Mouse (Mus musculus): Measurements from ENCODE around the gene Lmo4. TPM values are rescaled to one million over a fixed set of nuclear protein-coding genes. Genes with fewer than 3 reads are reported as not detected.

Gene Lmo4
- 114 and 123 TPM in 2 replicates for polyA plus RNA-seq (2014; fragmentation: Nextera tagmentation; extraction: Ambion mirVana)

GRCm38 (mm10) chr3:144204413-144205311, at the start of gene Lmo4:
Gene Lmo4 (minus strand): TSS chr3:144205220.
- Histone ChIP-seq H3K4me2 (ENCODE audit: low read length) (peak within 1 kb of the TSS; percentile 94), H3K9me3 (replicated peaks; ENCODE audit: control insufficient read depth, low read length) (no peaks in the 10 kb centered on the region), H3K27ac (ENCODE audit: low read depth, low read length) (peak within 1 kb of the TSS; percentile 98), H3K36me3 (ENCODE audit: control insufficient read depth, insufficient read depth, low read length) (no peaks in the 10 kb centered on the region; the same call in 1 of the 2 replicates), H3K4me3 (ENCODE audit: low read depth, low read length) (peak within 1 kb of the TSS; percentile 83), H3K4me1 (ENCODE audit: control insufficient read depth, insufficient read depth, low read length) (peaks cover 24% of the 10 kb centered on the region), H3K9ac (ENCODE audit: low read length) (peak within 1 kb of the TSS; percentile 97), H3K27me3 (replicated peaks; ENCODE audit: control insufficient read depth, insufficient read depth, low read length) (no peaks in the 10 kb centered on the region; the same call in 1 of the 2 replicates)
- peak; percentile 81 for ATAC-seq
- peak; percentile 86 for DNase-seq (ENCODE audit: low spot score)
- WGBS: under 1% methylated on average over 55 of the region's 76 CpGs

- Histone ChIP-seq H3K9me3 (replicated peaks; ENCODE audit: control insufficient read depth, low read length) (no peaks in the 10 kb centered on the region), H3K9ac (ENCODE audit: low read length) (no peak overlapping the region), H3K27ac (ENCODE audit: low read depth, low read length) (no peak overlapping the region), H3K4me3 (ENCODE audit: low read depth, low read length) (no peak overlapping the region), H3K4me2 (ENCODE audit: low read length) (no peak overlapping the region), H3K4me1 (ENCODE audit: control insufficient read depth, insufficient read depth, low read length) (peaks cover 3% of the 10 kb centered on the region; the same call in 1 of the 2 replicates), H3K36me3 (ENCODE audit: control insufficient read depth, insufficient read depth, low read length) (no peaks in the 10 kb centered on the region), H3K27me3 (replicated peaks; ENCODE audit: control insufficient read depth, insufficient read depth, low read length) (no peaks in the 10 kb centered on the region)
- ATAC-seq (no peak), DNase-seq (ENCODE audit: low spot score) (no peak)
- 98% methylated on average over 5 of the region's 5 CpGs for WGBS
Observed at GRCm38 (mm10) chr3:144254281-144254680, 49.3 kb upstream of the Lmo4 start.

- Histone ChIP-seq H3K27me3 (replicated peaks; ENCODE audit: control insufficient read depth, insufficient read depth, low read length) (no peaks in the 10 kb centered on the region), H3K27ac (ENCODE audit: low read depth, low read length) (no peak overlapping the region), H3K4me2 (ENCODE audit: low read length) (no peak overlapping the region), H3K9ac (ENCODE audit: low read length) (no peak overlapping the region), H3K4me1 (ENCODE audit: control insufficient read depth, insufficient read depth, low read length) (no peaks in the 10 kb centered on the region), H3K4me3 (ENCODE audit: low read depth, low read length) (no peak overlapping the region), H3K36me3 (ENCODE audit: control insufficient read depth, insufficient read depth, low read length) (no peaks in the 10 kb centered on the region), H3K9me3 (replicated peaks; ENCODE audit: control insufficient read depth, low read length) (no peaks in the 10 kb centered on the region)
- ATAC-seq (no peak), DNase-seq (ENCODE audit: low spot score) (no peak)
- 80% methylated on average over 6 of the region's 6 CpGs for WGBS
Observed at GRCm38 (mm10) chr3:144253018-144253417, 48.0 kb upstream of the Lmo4 start.

- H3K9ac ChIP-seq (ENCODE audit: low read length): no peak overlapping the region
- no peaks in the 10 kb centered on the region for H3K36me3 ChIP-seq (ENCODE audit: control insufficient read depth, insufficient read depth, low read length)
- H3K27me3 ChIP-seq (replicated peaks; ENCODE audit: control insufficient read depth, insufficient read depth, low read length): no peaks in the 10 kb centered on the region
- H3K4me1 ChIP-seq (ENCODE audit: control insufficient read depth, insufficient read depth, low read length): no peaks in the 10 kb centered on the region
- WGBS: 87% methylated on average over 4 of the region's 4 CpGs
- no peaks in the 10 kb centered on the region for H3K9me3 ChIP-seq (replicated peaks; ENCODE audit: control insufficient read depth, low read length)
- no peak overlapping the region for H3K27ac ChIP-seq (ENCODE audit: low read depth, low read length)
- DNase-seq (ENCODE audit: low spot score) (no peak), ATAC-seq (no peak)
- no peak overlapping the region for H3K4me3 ChIP-seq (ENCODE audit: low read depth, low read length)
- H3K4me2 ChIP-seq (ENCODE audit: low read length): no peak overlapping the region
Observed at GRCm38 (mm10) chr3:144252109-144252508, 47.1 kb upstream of the Lmo4 start.

GRCm38 (mm10) chr3:144242025-144242673, 37.1 kb upstream of the Lmo4 start:
- H3K27me3 ChIP-seq (replicated peaks; ENCODE audit: control insufficient read depth, insufficient read depth, low read length): peaks cover 3% of the 10 kb centered on the region; the same call in 1 of the 2 replicates
- H3K36me3 ChIP-seq (ENCODE audit: control insufficient read depth, insufficient read depth, low read length): no peaks in the 10 kb centered on the region
- no peak overlapping the region for H3K4me3 ChIP-seq (ENCODE audit: low read depth, low read length)
- DNase-seq (ENCODE audit: low spot score) (peak; percentile 91), ATAC-seq (peak; percentile 66)
- 31% methylated on average over 15 of the region's 15 CpGs for WGBS
- no peaks in the 10 kb centered on the region for H3K9me3 ChIP-seq (replicated peaks; ENCODE audit: control insufficient read depth, low read length)
- no peak overlapping the region for H3K9ac ChIP-seq (ENCODE audit: low read length)
- H3K4me2 ChIP-seq (ENCODE audit: low read length): no peak overlapping the region
- no peak overlapping the region for H3K27ac ChIP-seq (ENCODE audit: low read depth, low read length)
- H3K4me1 ChIP-seq (ENCODE audit: control insufficient read depth, insufficient read depth, low read length): no peaks in the 10 kb centered on the region

GRCm38 (mm10) chr3:144241161-144241560, 36.1 kb upstream of the Lmo4 start:
- no peak overlapping the region for H3K9ac ChIP-seq (ENCODE audit: low read length)
- DNase-seq (ENCODE audit: low spot score) (no peak), ATAC-seq (no peak)
- H3K36me3 ChIP-seq (ENCODE audit: control insufficient read depth, insufficient read depth, low read length): no peaks in the 10 kb centered on the region
- 64% methylated on average over 3 of the region's 3 CpGs for WGBS
- H3K27me3 ChIP-seq (replicated peaks; ENCODE audit: control insufficient read depth, insufficient read depth, low read length): peaks cover 3% of the 10 kb centered on the region; the same call in 1 of the 2 replicates
- no peak overlapping the region for H3K4me3 ChIP-seq (ENCODE audit: low read depth, low read length)
- H3K27ac ChIP-seq (ENCODE audit: low read depth, low read length): no peak overlapping the region
- no peaks in the 10 kb centered on the region for H3K9me3 ChIP-seq (replicated peaks; ENCODE audit: control insufficient read depth, low read length)
- H3K4me1 ChIP-seq (ENCODE audit: control insufficient read depth, insufficient read depth, low read length): no peaks in the 10 kb centered on the region
- no peak overlapping the region for H3K4me2 ChIP-seq (ENCODE audit: low read length)

- no peaks in the 10 kb centered on the region for H3K9me3 ChIP-seq (replicated peaks; ENCODE audit: control insufficient read depth, low read length)
- ATAC-seq (no peak), DNase-seq (ENCODE audit: low spot score) (no peak)
- no peak overlapping the region for H3K27ac ChIP-seq (ENCODE audit: low read depth, low read length)
- no peak overlapping the region for H3K4me3 ChIP-seq (ENCODE audit: low read depth, low read length)
- no peak overlapping the region for H3K4me2 ChIP-seq (ENCODE audit: low read length)
- H3K9ac ChIP-seq (ENCODE audit: low read length): no peak overlapping the region
- no peaks in the 10 kb centered on the region for H3K4me1 ChIP-seq (ENCODE audit: control insufficient read depth, insufficient read depth, low read length)
- no peaks in the 10 kb centered on the region for H3K36me3 ChIP-seq (ENCODE audit: control insufficient read depth, insufficient read depth, low read length)
- 97% methylated on average over 11 of the region's 11 CpGs for WGBS
- peaks cover 3% of the 10 kb centered on the region; the same call in 1 of the 2 replicates for H3K27me3 ChIP-seq (replicated peaks; ENCODE audit: control insufficient read depth, insufficient read depth, low read length)
Observed at GRCm38 (mm10) chr3:144238482-144238881, 33.5 kb upstream of the Lmo4 start.

GRCm38 (mm10) chr3:144232347-144233008, 27.5 kb upstream of the Lmo4 start:
- H3K4me2 ChIP-seq (ENCODE audit: low read length): no peak overlapping the region
- H3K36me3 ChIP-seq (ENCODE audit: control insufficient read depth, insufficient read depth, low read length): no peaks in the 10 kb centered on the region
- DNase-seq (ENCODE audit: low spot score) (no peak), ATAC-seq (no peak)
- no peak overlapping the region for H3K4me3 ChIP-seq (ENCODE audit: low read depth, low read length)
- 86% methylated on average over 11 of the region's 11 CpGs for WGBS
- H3K9me3 ChIP-seq (replicated peaks; ENCODE audit: control insufficient read depth, low read length): no peaks in the 10 kb centered on the region
- H3K27me3 ChIP-seq (replicated peaks; ENCODE audit: control insufficient read depth, insufficient read depth, low read length): no peaks in the 10 kb centered on the region
- H3K9ac ChIP-seq (ENCODE audit: low read length): no peak overlapping the region
- H3K27ac ChIP-seq (ENCODE audit: low read depth, low read length): no peak overlapping the region
- no peaks in the 10 kb centered on the region for H3K4me1 ChIP-seq (ENCODE audit: control insufficient read depth, insufficient read depth, low read length)
